Mouse (Mus musculus) hindbrain, embryonic 14.5 days (tissue): ENCODE results near the gene Mnd1. TPM values are rescaled to one million over a fixed set of nuclear protein-coding genes. Genes with fewer than 3 reads are reported as not detected.

Experiments
- ATAC-seq: fragments of 200-750 bp; cut with Nextera tagmentation; 2 replicates; pipeline ENCODE4 v1.8.0; 2017; ENCODE audit warnings: moderate number of reproducible peaks, mild to moderate bottlenecking, moderate TSS enrichment, moderate library complexity; ENCODE audit not compliant: low FRiP score
- DNase-seq: peaks from one replicate; pipeline ENCODE4 v3.0.0-alpha.2; 2015; ENCODE audit warnings: low spot score
- H3K27ac ChIP-seq: fragments of 300-500 bp; sonication (generic); 2 replicates; pipeline ENCODE4 v1.5.1; 2014; ENCODE audit warnings: mild to moderate bottlenecking, moderate library complexity
- H3K27me3 ChIP-seq: fragments of 300-500 bp; sonication (generic); 2 replicates; pipeline ENCODE4 v1.6.1; 2014; ENCODE audit warnings: mild to moderate bottlenecking, low read length, mixed read lengths; ENCODE audit not compliant: control insufficient read depth, insufficient read depth
- H3K36me3 ChIP-seq: fragments of 300-500 bp; sonication (generic); replicated peaks from 2 replicates; pipeline ENCODE4 v1.6.1; 2014; ENCODE audit not compliant: control insufficient read depth, insufficient read depth
- H3K4me1 ChIP-seq: fragments of 300-500 bp; sonication (generic); replicated peaks from 2 replicates; pipeline ENCODE4 v1.6.1; 2014; ENCODE audit warnings: antibody characterized with exemption, low read length, mixed read lengths; ENCODE audit not compliant: control insufficient read depth, insufficient read depth
- H3K4me2 ChIP-seq: fragments of 300-500 bp; sonication (generic); replicated peaks from 2 replicates; pipeline ENCODE4 v1.6.1; 2014; ENCODE audit warnings: mild to moderate bottlenecking, moderate library complexity
- H3K4me3 ChIP-seq: fragments of 300-500 bp; sonication (generic); replicated peaks from 2 replicates; pipeline ENCODE4 v1.5.1; 2014; ENCODE audit warnings: mild to moderate bottlenecking, low read length
- H3K9ac ChIP-seq: fragments of 300-500 bp; sonication (generic); 2 replicates; pipeline ENCODE4 v1.6.1; 2014
- H3K9me3 ChIP-seq: fragments of 300-500 bp; sonication (generic); 2 replicates; pipeline ENCODE4 v1.6.1; 2016; ENCODE audit warnings: low read length; ENCODE audit not compliant: control insufficient read depth
- WGBS: fragments of 180-500 bp; shearing (Covaris S2); extraction: QIAGEN DNeasy Blood & Tissue Kit; methylation state at CpG from one replicate; pipeline ENCODE4 v1.1.7; 2014; 5-methylcytosine and 5-hydroxymethylcytosine counted together
- polyA plus RNA-seq: library from polyadenylated mRNA; unstranded; fragments of >200 nt; fragmentation: Nextera tagmentation; extraction: Ambion mirVana; gene quantifications from 2 replicates; pipeline ENCODE4 v1.2.1, GENCODE M21; 2014

The Mnd1 gene
- polyA plus RNA-seq, 1 experiment from 2014 or later: 1.9 TPM

GRCm38 (mm10) chr3:84189629-84190173 is 34.1 kb upstream of the Mnd1 start:
- Histone ChIP-seq H3K9me3 (no peaks in the 10 kb centered on the region), H3K9ac (no peak overlapping the region), H3K27ac (no peak overlapping the region), H3K4me1 (peaks cover 6% of the 10 kb centered on the region; the same call in 1 of the 2 replicates), H3K4me2 (no peak overlapping the region), H3K27me3 (no peaks in the 10 kb centered on the region), H3K36me3 (peaks cover 51% of the 10 kb centered on the region), H3K4me3 (no peak overlapping the region)
- no peak for ATAC-seq
- 74% methylated on average over 10 of the region's 10 CpGs for WGBS
- DNase-seq: no peak

GRCm38 (mm10) chr3:84181717-84182116 is 26.1 kb upstream of the Mnd1 start:
- Histone ChIP-seq H3K36me3 (peaks cover 28% of the 10 kb centered on the region), H3K9ac (no peak overlapping the region), H3K9me3 (no peaks in the 10 kb centered on the region), H3K27ac (no peak overlapping the region; the same call in 1 of the 2 replicates), H3K4me3 (no peak overlapping the region), H3K4me2 (no peak overlapping the region), H3K4me1 (0 out of 2 replicates have a peak, but pooled peaks cover 8% of the 10 kb centered on the region), H3K27me3 (no peaks in the 10 kb centered on the region)
- 19% methylated on average over 4 of the region's 4 CpGs for WGBS
- DNase-seq: no peak
- ATAC-seq: no peak

- DNase-seq (no peak), ATAC-seq (no peak)
- Histone ChIP-seq H3K9ac (no peak overlapping the region), H3K4me2 (no peak overlapping the region), H3K27me3 (no peaks in the 10 kb centered on the region), H3K4me3 (no peak overlapping the region), H3K9me3 (no peaks in the 10 kb centered on the region), H3K4me1 (0 out of 2 replicates have a peak, but pooled peaks cover 8% of the 10 kb centered on the region), H3K36me3 (peaks cover 34% of the 10 kb centered on the region), H3K27ac (peak overlapping the region; percentile 47; the same call in 1 of the 2 replicates)
- 33% methylated on average over 8 of the region's 8 CpGs for WGBS
Observed at GRCm38 (mm10) chr3:84181102-84181501, 25.5 kb upstream of the Mnd1 start.

GRCm38 (mm10) chr3:84180304-84180703 is 24.7 kb upstream of the Mnd1 start:
- H3K27ac ChIP-seq: peak overlapping the region; percentile 47; the same call in 1 of the 2 replicates
- no peaks in the 10 kb centered on the region for H3K9me3 ChIP-seq
- no peaks in the 10 kb centered on the region for H3K27me3 ChIP-seq
- ATAC-seq (no peak), DNase-seq (no peak)
- peaks cover 42% of the 10 kb centered on the region for H3K36me3 ChIP-seq
- 0 out of 2 replicates have a peak, but pooled peaks cover 8% of the 10 kb centered on the region for H3K4me1 ChIP-seq
- no peak overlapping the region for H3K9ac ChIP-seq
- H3K4me3 ChIP-seq: no peak overlapping the region
- WGBS: 85% methylated on average over 2 of the region's 2 CpGs
- H3K4me2 ChIP-seq: no peak overlapping the region

GRCm38 (mm10) chr3:84177834-84178233 is 22.2 kb upstream of the Mnd1 start:
- Histone ChIP-seq H3K27ac (no peak overlapping the region), H3K4me1 (0 out of 2 replicates have a peak, but pooled peaks cover 8% of the 10 kb centered on the region), H3K36me3 (peaks cover 49% of the 10 kb centered on the region), H3K9me3 (no peaks in the 10 kb centered on the region), H3K4me2 (no peak overlapping the region), H3K27me3 (no peaks in the 10 kb centered on the region), H3K4me3 (no peak overlapping the region), H3K9ac (no peak overlapping the region)
- no peak for ATAC-seq
- no peak for DNase-seq
- 86% methylated on average over 2 of the region's 2 CpGs for WGBS

GRCm38 (mm10) chr3:84175337-84176315 is 20.0 kb upstream of the Mnd1 start:
- H3K27me3 ChIP-seq: no peaks in the 10 kb centered on the region
- H3K9me3 ChIP-seq: no peaks in the 10 kb centered on the region
- H3K36me3 ChIP-seq: peaks cover 64% of the 10 kb centered on the region
- peak; percentile 81 for DNase-seq
- ATAC-seq: peak; percentile 80
- no peak overlapping the region for H3K4me3 ChIP-seq
- no peak overlapping the region for H3K4me2 ChIP-seq
- H3K9ac ChIP-seq: no peak overlapping the region
- no peak overlapping the region for H3K27ac ChIP-seq
- WGBS: 43% methylated on average over 7 of the region's 7 CpGs
- H3K4me1 ChIP-seq: 0 out of 2 replicates have a peak, but pooled peaks cover 3% of the 10 kb centered on the region

GRCm38 (mm10) chr3:84173581-84174154 is 18.1 kb upstream of the Mnd1 start, which contains the start of gene Gm6525:
Gene Gm6525, plus strand, starts transcription at chr3:84174104.
- H3K4me2 ChIP-seq: no peak within 1 kb of the TSS
- H3K9ac ChIP-seq: no peak within 1 kb of the TSS
- no peaks in the 10 kb centered on the region for H3K9me3 ChIP-seq
- H3K27me3 ChIP-seq: no peaks in the 10 kb centered on the region
- H3K4me3 ChIP-seq: no peak within 1 kb of the TSS
- ATAC-seq (no peak), DNase-seq (no peak)
- WGBS: 87% methylated on average over 11 of the region's 11 CpGs
- no peak within 1 kb of the TSS for H3K27ac ChIP-seq
- peaks cover 81% of the 10 kb centered on the region for H3K36me3 ChIP-seq
- H3K4me1 ChIP-seq: no peaks in the 10 kb centered on the region

- Histone ChIP-seq H3K4me3 (no peak overlapping the region), H3K36me3 (peaks cover 81% of the 10 kb centered on the region), H3K9ac (no peak overlapping the region), H3K27me3 (no peaks in the 10 kb centered on the region), H3K27ac (no peak overlapping the region), H3K4me1 (no peaks in the 10 kb centered on the region), H3K9me3 (no peaks in the 10 kb centered on the region), H3K4me2 (no peak overlapping the region)
- no peak for DNase-seq
- ATAC-seq: no peak
- WGBS: 55% methylated on average over 11 of the region's 11 CpGs
Observed at GRCm38 (mm10) chr3:84172406-84172805, 16.8 kb upstream of the Mnd1 start.

- WGBS: 74% methylated on average over 8 of the region's 8 CpGs
- DNase-seq (no peak), ATAC-seq (no peak)
- H3K9me3 ChIP-seq: no peaks in the 10 kb centered on the region
- H3K36me3 ChIP-seq: peaks cover 88% of the 10 kb centered on the region
- H3K4me1 ChIP-seq: no peaks in the 10 kb centered on the region
- no peak overlapping the region for H3K4me2 ChIP-seq
- no peak overlapping the region for H3K9ac ChIP-seq
- H3K27ac ChIP-seq: no peak overlapping the region
- no peaks in the 10 kb centered on the region for H3K27me3 ChIP-seq
- no peak overlapping the region for H3K4me3 ChIP-seq
Observed at GRCm38 (mm10) chr3:84169393-84170005, 13.9 kb upstream of the Mnd1 start.
